ENCODE assay signal across 30 mouse cellular contexts in genomic region chr19:56958011-56958410, GRCm38 (mm10). TPM values are rescaled to one million over a fixed set of nuclear protein-coding genes. Genes with fewer than 3 reads are reported as not detected.
DNase-seq lines count a peak whose midpoint lies in the region; ATAC-seq and TF ChIP-seq lines count a peak whose summit lies in the region.
"Had no signal": no experiment of that assay in that cellular context is flagged by ENCODE, and none has a peak within 500 bp of the region (broad histone marks: within the 10 kb centered on the region; RNA-seq: fewer than 3 reads in every experiment).

No protein-coding gene starts in this region.

- 35% methylated on average over 4 of the region's 4 CpGs for WGBS in intestine, embryonic 14.5 days
- WGBS in intestine, postnatal 0 days, result 35% methylated on average over 4 of the region's 4 CpGs
- WGBS in intestine, embryonic 15.5 days, result 32% methylated on average over 4 of the region's 4 CpGs
- WGBS in kidney, embryonic 16.5 days, result 66% methylated on average over 4 of the region's 4 CpGs
- whole genome bisulfite sequencing in hindbrain, embryonic 11.5 days, result 88% methylated on average over 4 of the region's 4 CpGs

- H3K27ac ChIP-seq in intestine, embryonic 14.5 days (ENCODE audit: low read depth), result peak overlapping the region; percentile 80
- no peak overlapping the region for H3K27ac ChIP-seq in intestine, postnatal 0 days (ENCODE audit: low read depth, low read length)
- H3K27ac ChIP-seq in intestine, embryonic 15.5 days, result peak overlapping the region; percentile 48
- H3K27ac ChIP-seq in kidney, embryonic 16.5 days (ENCODE audit: low read length), result peak overlapping the region; percentile 44
- no peak overlapping the region for H3K27ac ChIP-seq in hindbrain, embryonic 11.5 days (ENCODE audit: low read depth, low read length)
- H3K27ac ChIP-seq: embryonic facial prominence, embryonic 12.5 days; hindbrain, embryonic 13.5 days; liver, embryonic 14.5 days; midbrain, embryonic 15.5 days had no signal

- no peaks in the 10 kb centered on the region for H3K36me3 ChIP-seq in intestine, embryonic 14.5 days (ENCODE audit: control insufficient read depth, insufficient read depth, low read length)
- no peaks in the 10 kb centered on the region for H3K36me3 ChIP-seq in intestine, postnatal 0 days (ENCODE audit: control insufficient read depth, insufficient read depth)
- no peaks in the 10 kb centered on the region for H3K36me3 ChIP-seq in intestine, embryonic 15.5 days
- H3K36me3 ChIP-seq in kidney, embryonic 16.5 days (ENCODE audit: insufficient read depth, low read length), result no peaks in the 10 kb centered on the region
- H3K36me3 ChIP-seq in hindbrain, embryonic 11.5 days (ENCODE audit: control insufficient read depth, insufficient read depth, low read length), result no peaks in the 10 kb centered on the region
- H3K36me3 ChIP-seq: embryonic facial prominence, embryonic 12.5 days; hindbrain, embryonic 13.5 days; midbrain, embryonic 10.5 days; midbrain, embryonic 15.5 days had no signal

- no peak overlapping the region for H3K4me3 ChIP-seq in intestine, embryonic 14.5 days (ENCODE audit: low read depth, low read length)
- H3K4me3 ChIP-seq in intestine, postnatal 0 days (ENCODE audit: low read depth, low read length), result no peak overlapping the region
- H3K4me3 ChIP-seq in intestine, embryonic 15.5 days (replicated peaks), result no peak overlapping the region
- no peak overlapping the region for H3K4me3 ChIP-seq in kidney, embryonic 16.5 days (ENCODE audit: low read length)
- no peak overlapping the region for H3K4me3 ChIP-seq in hindbrain, embryonic 11.5 days (ENCODE audit: low read depth, low read length)
- H3K4me3 ChIP-seq: embryonic facial prominence, embryonic 12.5 days; hindbrain, embryonic 13.5 days; midbrain, embryonic 10.5 days; midbrain, embryonic 15.5 days had no signal

- H3K4me1 ChIP-seq in intestine, embryonic 14.5 days (replicated peaks; ENCODE audit: control insufficient read depth, insufficient read depth, low read length), result peaks cover 43% of the 10 kb centered on the region
- peaks cover 10% of the 10 kb centered on the region; the same call in 1 of the 2 replicates for H3K4me1 ChIP-seq in intestine, postnatal 0 days (replicated peaks; ENCODE audit: control insufficient read depth, insufficient read depth, low read length)
- peaks cover 26% of the 10 kb centered on the region for H3K4me1 ChIP-seq in intestine, embryonic 15.5 days (replicated peaks)
- peaks cover 24% of the 10 kb centered on the region for H3K4me1 ChIP-seq in kidney, embryonic 16.5 days (ENCODE audit: insufficient read depth, low read length)
- H3K4me1 ChIP-seq in hindbrain, embryonic 11.5 days (replicated peaks; ENCODE audit: control insufficient read depth, insufficient read depth, low read length), result no peaks in the 10 kb centered on the region
- H3K4me1 ChIP-seq: embryonic facial prominence, embryonic 12.5 days had no signal

- H3K9me3 ChIP-seq in intestine, embryonic 14.5 days (ENCODE audit: control insufficient read depth, low read length), result no peaks in the 10 kb centered on the region
- H3K9me3 ChIP-seq in intestine, postnatal 0 days (ENCODE audit: control insufficient read depth), result no peaks in the 10 kb centered on the region
- H3K9me3 ChIP-seq in intestine, embryonic 15.5 days, result no peaks in the 10 kb centered on the region
- H3K9me3 ChIP-seq in kidney, embryonic 16.5 days (ENCODE audit: low read length), result no peaks in the 10 kb centered on the region
- H3K9me3 ChIP-seq in hindbrain, embryonic 11.5 days (ENCODE audit: control insufficient read depth, low read length), result no peaks in the 10 kb centered on the region
- H3K9me3 ChIP-seq: embryonic facial prominence, embryonic 12.5 days; hindbrain, embryonic 13.5 days; midbrain, embryonic 10.5 days; midbrain, embryonic 15.5 days had no signal

- H3K4me2 ChIP-seq in intestine, embryonic 14.5 days (ENCODE audit: low read length), result no peak overlapping the region
- no peak overlapping the region for H3K4me2 ChIP-seq in intestine, postnatal 0 days (replicated peaks; ENCODE audit: low read depth)
- no peak overlapping the region for H3K4me2 ChIP-seq in intestine, embryonic 15.5 days (replicated peaks)
- H3K4me2 ChIP-seq in kidney, embryonic 16.5 days (replicated peaks; ENCODE audit: low read depth, low read length), result no peak overlapping the region
- no peak overlapping the region for H3K4me2 ChIP-seq in hindbrain, embryonic 11.5 days (replicated peaks; ENCODE audit: low read depth, low read length)
- H3K4me2 ChIP-seq: embryonic facial prominence, embryonic 12.5 days; heart, embryonic 11.5 days; hindbrain, embryonic 13.5 days; midbrain, embryonic 15.5 days had no signal

- no peak overlapping the region for H3K9ac ChIP-seq in intestine, embryonic 14.5 days (ENCODE audit: low read length)
- no peak overlapping the region for H3K9ac ChIP-seq in intestine, postnatal 0 days (ENCODE audit: low read depth, low read length)
- no peak overlapping the region for H3K9ac ChIP-seq in intestine, embryonic 15.5 days
- H3K9ac ChIP-seq in kidney, embryonic 16.5 days (replicated peaks; ENCODE audit: low read length), result no peak overlapping the region
- H3K9ac ChIP-seq in hindbrain, embryonic 11.5 days (ENCODE audit: low read depth, low read length), result no peak overlapping the region
- H3K9ac ChIP-seq: embryonic facial prominence, embryonic 12.5 days; hindbrain, embryonic 13.5 days; liver, embryonic 14.5 days; midbrain, embryonic 15.5 days had no signal

- no peak for DNase-seq in intestine, embryonic 14.5 days (ENCODE audit: low spot score)
- DNase-seq in kidney, postnatal 36 days, result peak; percentile 66 to 68
- no peak for DNase-seq in hindbrain, embryonic 11.5 days (ENCODE audit: low spot score)
- no peak for DNase-seq in gastrocnemius, postnatal 10 days
- DNase-seq in gastrocnemius, adult 18-20 months (ENCODE audit: low spot score), result no peak
- DNase-seq: adrenal gland, adult 8-10 months; cerebellum, adult 9-11 months; embryo, embryonic 11 days; gastrocnemius, postnatal 36 days; heart, adult 18-20 months; heart, postnatal 36 days; liver; lung, adult 2 months; lung, postnatal 14 days; right cerebral cortex, adult 18-20 months; thymus, postnatal 14 days had no signal

- no peak for ATAC-seq in intestine, embryonic 14.5 days (replicated peaks; ENCODE audit: low FRiP score, low TSS enrichment, low read depth)
- ATAC-seq in intestine, postnatal 0 days, result no peak
- no peak for ATAC-seq in intestine, embryonic 15.5 days
- no peak for ATAC-seq in kidney, embryonic 16.5 days (ENCODE audit: low FRiP score, low TSS enrichment)
- ATAC-seq in hindbrain, embryonic 11.5 days (ENCODE audit: low FRiP score), result no peak
- ATAC-seq: activated CD4-positive, CD25-positive, alpha-beta regulatory T cell, adult 4 months; forebrain, embryonic 14.5 days; midbrain, embryonic 15.5 days had no signal

- no peak for TF ChIP-seq CTCF in intestine, postnatal 0 days (IDR thresholded peaks at IDR 0.05; ENCODE audit: low read depth)

- no peaks in the 10 kb centered on the region for H3K27me3 ChIP-seq in intestine, embryonic 14.5 days (replicated peaks; ENCODE audit: control insufficient read depth, insufficient read depth, low read length)
- H3K27me3 ChIP-seq in intestine, postnatal 0 days (replicated peaks; ENCODE audit: control insufficient read depth, insufficient read depth, low read length), result no peaks in the 10 kb centered on the region
- no peaks in the 10 kb centered on the region for H3K27me3 ChIP-seq in intestine, embryonic 15.5 days (replicated peaks)
- H3K27me3 ChIP-seq in kidney, embryonic 16.5 days (ENCODE audit: insufficient read depth, low read length), result no peaks in the 10 kb centered on the region
- H3K27me3 ChIP-seq in hindbrain, embryonic 11.5 days (ENCODE audit: control insufficient read depth, insufficient read depth, low read length), result no peaks in the 10 kb centered on the region
- H3K27me3 ChIP-seq: CH12.LX; embryonic facial prominence, embryonic 12.5 days; hindbrain, embryonic 13.5 days; midbrain, embryonic 15.5 days had no signal

RNA-seq across cellular contexts. Expression of gene Afap1l2, which starts 50.0 kb away (rescaled TPM):
- polyA plus RNA-seq in intestine, embryonic 14.5 days (2014; fragmentation: Nextera tagmentation; extraction: Ambion mirVana), result 21.0 and 24.1 TPM in 2 replicates
- polyA plus RNA-seq in intestine, postnatal 0 days (2015; fragmentation: Nextera tagmentation; extraction: Ambion mirVana), result 7.1 TPM in 2 replicates
- polyA plus RNA-seq in intestine, embryonic 15.5 days (2015; fragmentation: Nextera tagmentation; extraction: Ambion mirVana), result 18.3 and 18.4 TPM in 2 replicates
- 22.0 and 22.3 TPM in 2 replicates for polyA plus RNA-seq in kidney, embryonic 16.5 days (2015; fragmentation: Nextera tagmentation; extraction: Ambion mirVana)
- polyA plus RNA-seq in hindbrain, embryonic 11.5 days (2014; fragmentation: Nextera tagmentation; extraction: Ambion mirVana), result 3.7 and 5.5 TPM in 2 replicates
- total RNA-seq in gastrocnemius, postnatal 10 days (2021), result 10 to 100 TPM; 14.2 to 22.4 TPM
- 1 to 10 TPM; 1.2 to 1.9 TPM for total RNA-seq in gastrocnemius, adult 18-20 months (2021)
- total RNA-seq: megakaryocyte progenitor cell, adult 5-6 weeks; neutrophil, adult 5-6 weeks had no signal
- polyA plus RNA-seq: activated CD4-positive, CD25-positive, alpha-beta regulatory T cell, adult 4 months had no signal

Comparison
In these comparisons a context has a peak if more than half of its experiments do, and no peak if none do; other contexts are left out.
1. H3K27ac ChIP-seq: peak in intestine, embryonic 14.5 days (single experiment), intestine, embryonic 15.5 days (single experiment) and kidney, embryonic 16.5 days (single experiment); none in intestine, postnatal 0 days (single experiment) and hindbrain, embryonic 11.5 days (single experiment).
2. DNase-seq: peak in kidney, postnatal 36 days (2 of 2); none in intestine, embryonic 14.5 days (single experiment), hindbrain, embryonic 11.5 days (single experiment), gastrocnemius, postnatal 10 days (single experiment) and gastrocnemius, adult 18-20 months (single experiment).